Mouse (Mus musculus) neural tube, embryonic 14.5 days (tissue): ENCODE measurements around the gene Cav2. TPM values are rescaled to one million over a fixed set of nuclear protein-coding genes. Genes with fewer than 3 reads are reported as not detected.

ENCODE experiments used
- ATAC-seq: fragments of 200-750 bp; cut with Nextera tagmentation; 2 replicates; pipeline ENCODE4 v1.8.0; 2017; ENCODE audit warnings: low read depth, mild to moderate bottlenecking, moderate TSS enrichment, moderate library complexity
- H3K27ac ChIP-seq: fragments of 300-500 bp; sonication (generic); 2 replicates; pipeline ENCODE4 v1.5.1; 2014; ENCODE audit warnings: low read depth, mild to moderate bottlenecking, control low read depth, low read length, moderate library complexity, mixed read lengths
- H3K27me3 ChIP-seq: fragments of 300-500 bp; sonication (generic); 2 replicates; pipeline ENCODE4 v1.6.1; 2014; ENCODE audit warnings: low read length; ENCODE audit not compliant: control insufficient read depth, insufficient read depth
- H3K36me3 ChIP-seq: fragments of 300-500 bp; sonication (generic); 2 replicates; pipeline ENCODE4 v1.6.1; 2014; ENCODE audit warnings: low read length, mixed read lengths; ENCODE audit not compliant: control insufficient read depth, insufficient read depth
- H3K4me1 ChIP-seq: fragments of 300-500 bp; sonication (generic); 2 replicates; pipeline ENCODE4 v1.6.1; 2014; ENCODE audit warnings: low read length; ENCODE audit not compliant: control insufficient read depth, insufficient read depth
- H3K4me2 ChIP-seq: fragments of 300-500 bp; sonication (generic); 2 replicates; pipeline ENCODE4 v1.6.1; 2014; ENCODE audit warnings: mild to moderate bottlenecking, low read depth, low read length, control low read depth
- H3K4me3 ChIP-seq: fragments of 300-500 bp; sonication (generic); 2 replicates; pipeline ENCODE4 v1.5.1; 2014; ENCODE audit warnings: low read depth, low read length, control low read depth, mixed read lengths
- H3K9ac ChIP-seq: fragments of 300-500 bp; sonication (generic); replicated peaks from 2 replicates; pipeline ENCODE4 v1.6.1; 2014; ENCODE audit warnings: low read depth, mild to moderate bottlenecking, control low read depth, low read length, mixed read lengths
- H3K9me3 ChIP-seq: fragments of 300-500 bp; sonication (generic); 2 replicates; pipeline ENCODE4 v1.6.1; 2016; ENCODE audit warnings: low read length; ENCODE audit not compliant: control insufficient read depth
- WGBS: fragments of 180-500 bp; shearing (Covaris S2); extraction: QIAGEN DNeasy Blood & Tissue Kit; methylation state at CpG from one replicate; pipeline ENCODE4 v1.1.7; 2014; 5-methylcytosine and 5-hydroxymethylcytosine counted together
- polyA plus RNA-seq: library from polyadenylated mRNA; unstranded; fragments of >200 nt; fragmentation: Nextera tagmentation; extraction: Ambion mirVana; gene quantifications from 2 replicates; pipeline ENCODE4 v1.2.1, GENCODE M21; 2014

The Cav2 gene
- polyA plus RNA-seq, 1 experiment from 2014 or later, result 16.1 TPM

GRCm38 (mm10) chr6:17262786-17263185 lies 18.2 kb upstream of the Cav2 start:
- no peak overlapping the region for H3K4me2 ChIP-seq
- H3K4me3 ChIP-seq, result no peak overlapping the region
- no peaks in the 10 kb centered on the region for H3K27me3 ChIP-seq
- H3K27ac ChIP-seq, result no peak overlapping the region
- H3K36me3 ChIP-seq, result no peaks in the 10 kb centered on the region
- H3K4me1 ChIP-seq, result no peaks in the 10 kb centered on the region
- 63% methylated on average over 2 of the region's 2 CpGs for WGBS
- ATAC-seq, result no peak
- H3K9me3 ChIP-seq, result no peaks in the 10 kb centered on the region
- no peak overlapping the region for H3K9ac ChIP-seq

- H3K9me3 ChIP-seq, result no peaks in the 10 kb centered on the region
- no peak overlapping the region for H3K27ac ChIP-seq
- no peaks in the 10 kb centered on the region for H3K4me1 ChIP-seq
- 77% methylated on average over 4 of the region's 4 CpGs for WGBS
- no peak overlapping the region for H3K4me2 ChIP-seq
- no peak for ATAC-seq
- no peak overlapping the region for H3K4me3 ChIP-seq
- H3K36me3 ChIP-seq, result no peaks in the 10 kb centered on the region
- H3K9ac ChIP-seq, result no peak overlapping the region
- H3K27me3 ChIP-seq, result no peaks in the 10 kb centered on the region
These were observed 15.9 kb upstream of the Cav2 start for GRCm38 (mm10) chr6:17265043-17265442.

DNA sequence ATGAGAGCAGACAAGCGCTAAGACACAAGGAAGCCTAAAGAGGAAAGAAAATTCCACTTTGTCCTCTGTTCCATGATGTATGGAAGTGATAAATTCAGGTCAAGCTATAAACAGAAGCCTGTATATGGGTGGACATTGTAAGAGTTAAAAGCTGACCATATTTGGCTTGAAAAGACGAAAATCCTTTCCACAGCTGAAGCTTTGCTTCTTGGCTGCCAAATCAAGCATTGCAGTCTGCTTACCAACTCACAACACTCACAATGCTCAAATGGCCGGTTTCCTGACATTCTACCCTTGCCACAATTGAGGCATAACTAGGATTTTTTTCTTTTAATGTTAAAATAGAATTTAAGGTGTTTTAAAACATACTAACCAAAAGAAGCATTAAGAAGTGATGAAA lies 14.5 kb upstream of the Cav2 start:
- Histone ChIP-seq H3K9ac (no peak overlapping the region), H3K36me3 (no peaks in the 10 kb centered on the region), H3K4me1 (no peaks in the 10 kb centered on the region), H3K4me2 (no peak overlapping the region), H3K4me3 (no peak overlapping the region), H3K9me3 (no peaks in the 10 kb centered on the region), H3K27me3 (no peaks in the 10 kb centered on the region), H3K27ac (no peak overlapping the region)
- 85% methylated on average over 3 of the region's 3 CpGs for WGBS
- no peak for ATAC-seq

DNA sequence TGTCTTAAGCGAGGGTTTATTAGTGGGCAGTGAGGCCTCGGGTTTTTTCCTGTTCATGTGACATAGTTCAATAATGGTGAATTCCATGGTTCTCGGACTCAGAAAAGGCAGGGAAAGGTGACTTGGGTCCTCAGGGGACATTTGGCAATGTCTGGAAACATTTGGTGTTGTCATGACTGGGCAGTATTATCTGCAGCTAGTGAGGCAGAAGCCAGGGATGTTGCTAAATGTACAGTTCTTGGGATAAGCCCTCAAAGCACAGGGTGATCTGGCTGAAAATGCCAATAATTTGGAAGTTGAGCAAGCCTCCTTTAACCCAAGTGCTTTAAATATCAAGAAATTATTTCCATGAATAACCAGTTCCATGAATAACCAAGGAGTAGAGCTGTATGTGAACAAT lies 2.6 kb upstream of the Cav2 start:
- ATAC-seq, result no peak
- H3K27me3 ChIP-seq, result no peaks in the 10 kb centered on the region
- H3K4me3 ChIP-seq, result no peak overlapping the region
- no peak overlapping the region for H3K9ac ChIP-seq
- H3K27ac ChIP-seq, result no peak overlapping the region
- no peaks in the 10 kb centered on the region for H3K9me3 ChIP-seq
- no peak overlapping the region for H3K4me2 ChIP-seq
- no peaks in the 10 kb centered on the region for H3K36me3 ChIP-seq
- peaks cover 6% of the 10 kb centered on the region; the same call in 1 of the 2 replicates for H3K4me1 ChIP-seq
- 90% methylated on average over 3 of the region's 3 CpGs for WGBS

DNA sequence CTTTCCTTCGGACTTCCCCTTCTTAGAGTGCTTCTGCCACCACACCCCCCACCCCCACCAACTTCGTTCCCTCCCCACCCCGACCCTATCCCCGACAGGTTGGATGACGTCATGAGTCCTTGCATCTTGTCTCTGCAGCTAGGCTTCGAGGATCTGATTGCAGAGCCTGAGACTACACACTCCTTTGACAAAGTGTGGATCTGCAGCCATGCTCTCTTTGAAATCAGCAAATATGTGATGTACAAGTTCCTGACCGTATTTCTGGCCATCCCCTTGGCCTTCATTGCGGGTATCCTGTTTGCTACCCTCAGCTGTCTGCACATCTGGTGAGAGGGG lies 740 bp downstream of the Cav2 start:
- H3K4me1 ChIP-seq, result peaks cover 6% of the 10 kb centered on the region; the same call in 1 of the 2 replicates
- no peaks in the 10 kb centered on the region for H3K9me3 ChIP-seq
- peak overlapping the region; percentile 57 for H3K4me3 ChIP-seq
- WGBS, result 35% methylated on average over 8 of the region's 8 CpGs
- no peak overlapping the region for H3K27ac ChIP-seq
- ATAC-seq, result peak; percentile 52
- no peaks in the 10 kb centered on the region for H3K36me3 ChIP-seq
- H3K4me2 ChIP-seq, result peak overlapping the region; percentile 97
- H3K9ac ChIP-seq, result peak overlapping the region; percentile 55
- no peaks in the 10 kb centered on the region for H3K27me3 ChIP-seq

- ATAC-seq, result no peak
- Histone ChIP-seq H3K27me3 (no peaks in the 10 kb centered on the region), H3K36me3 (no peaks in the 10 kb centered on the region), H3K4me3 (peak overlapping the region; percentile 57; the same call in 1 of the 2 replicates), H3K9me3 (no peaks in the 10 kb centered on the region), H3K27ac (no peak overlapping the region), H3K9ac (no peak overlapping the region), H3K4me1 (peaks cover 6% of the 10 kb centered on the region; the same call in 1 of the 2 replicates), H3K4me2 (no peak overlapping the region; the same call in 1 of the 2 replicates)
- 43% methylated on average over 5 of the region's 5 CpGs for WGBS
These were observed 1.2 kb downstream of the Cav2 start for GRCm38 (mm10) chr6:17282159-17282558.

GRCm38 (mm10) chr6:17283834-17284233 lies 2.8 kb downstream of the Cav2 start:
- Histone ChIP-seq H3K4me1 (peaks cover 6% of the 10 kb centered on the region; the same call in 1 of the 2 replicates), H3K27ac (no peak overlapping the region), H3K4me3 (no peak overlapping the region), H3K4me2 (no peak overlapping the region), H3K9me3 (no peaks in the 10 kb centered on the region), H3K9ac (no peak overlapping the region), H3K27me3 (no peaks in the 10 kb centered on the region), H3K36me3 (no peaks in the 10 kb centered on the region)
- WGBS, result 87% methylated on average over 3 of the region's 3 CpGs
- ATAC-seq, result no peak

DNA sequence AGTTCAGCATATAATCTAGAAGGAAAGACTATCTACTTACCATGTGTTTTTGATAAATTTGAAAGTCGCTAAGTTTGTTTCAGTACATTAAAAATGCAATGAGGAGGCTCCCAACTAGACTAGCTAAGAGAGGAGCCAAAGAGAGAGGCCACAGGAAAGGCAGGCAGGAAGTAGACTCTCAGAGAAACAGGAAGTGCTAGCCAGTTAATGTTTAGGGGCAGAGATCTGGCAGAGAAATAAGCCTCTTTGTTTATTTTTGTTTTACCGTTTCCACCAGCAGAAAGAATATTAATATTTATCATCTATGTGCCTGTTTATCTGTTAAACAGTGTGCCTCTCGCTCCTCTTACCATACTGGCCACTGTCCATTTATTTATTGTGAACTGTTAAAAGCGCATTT lies 5.4 kb downstream of the Cav2 start:
- Histone ChIP-seq H3K4me3 (no peak overlapping the region), H3K9ac (no peak overlapping the region), H3K4me1 (0 out of 2 replicates have a peak, but pooled peaks cover 3% of the 10 kb centered on the region), H3K4me2 (no peak overlapping the region), H3K27me3 (no peaks in the 10 kb centered on the region), H3K27ac (no peak overlapping the region), H3K9me3 (no peaks in the 10 kb centered on the region), H3K36me3 (no peaks in the 10 kb centered on the region)
- 74% methylated on average over 4 of the region's 4 CpGs for WGBS
- no peak for ATAC-seq

DNA sequence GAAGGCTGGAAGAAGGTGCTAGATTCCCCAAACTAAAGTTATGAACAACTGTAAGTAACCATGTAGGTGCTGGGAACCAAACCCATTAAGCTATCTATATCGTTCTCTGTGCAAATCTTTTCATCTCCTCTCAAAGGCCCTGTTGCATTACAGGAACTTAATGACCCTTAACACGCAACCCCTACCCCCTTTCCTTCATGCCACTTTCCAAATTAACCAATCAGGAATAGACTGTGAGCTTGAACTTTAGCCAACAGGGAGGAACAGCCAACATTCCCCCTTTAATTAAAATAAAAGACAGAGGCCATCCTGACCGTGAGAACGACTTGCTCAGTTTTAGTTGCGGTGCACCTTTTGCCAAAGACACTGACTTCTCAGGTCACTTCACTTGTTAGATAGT lies 14.1 kb downstream of the Cav2 start:
- Histone ChIP-seq H3K27ac (no peak overlapping the region), H3K9me3 (no peaks in the 10 kb centered on the region), H3K36me3 (no peaks in the 10 kb centered on the region), H3K4me2 (no peak overlapping the region), H3K4me3 (no peak overlapping the region), H3K9ac (no peak overlapping the region), H3K27me3 (no peaks in the 10 kb centered on the region), H3K4me1 (no peaks in the 10 kb centered on the region)
- ATAC-seq, result no peak
- WGBS, result 53% methylated on average over 5 of the region's 5 CpGs
